Mouse (Mus musculus): Measurements from ENCODE around the gene Mt4. TPM values are rescaled to one million over a fixed set of nuclear protein-coding genes. Genes with fewer than 3 reads are reported as not detected.

Mt4 gene
- polyA plus RNA-seq, 1 experiment from 2014 or later = not detected

- no peaks in the 10 kb centered on the region for H3K36me3 ChIP-seq (ENCODE audit: control insufficient read depth, insufficient read depth, low read length)
- peaks cover 71% of the 10 kb centered on the region for H3K27me3 ChIP-seq (ENCODE audit: control insufficient read depth, insufficient read depth, low read length)
- H3K4me1 ChIP-seq (ENCODE audit: control insufficient read depth, insufficient read depth, low read length) = peaks cover 14% of the 10 kb centered on the region; the same call in 1 of the 2 replicates
- no peak for ATAC-seq (ENCODE audit: low FRiP score, low TSS enrichment)
- no peak overlapping the region for H3K4me3 ChIP-seq (ENCODE audit: low read length)
- H3K27ac ChIP-seq (ENCODE audit: low read depth, low read length) = no peak overlapping the region
- no peak overlapping the region for H3K9ac ChIP-seq (ENCODE audit: low read depth, low read length)
- H3K4me2 ChIP-seq (replicated peaks; ENCODE audit: low read depth, low read length) = 0 out of 2 replicates have a peak overlapping the region, but pooled peaks have one; percentile 78
- no peaks in the 10 kb centered on the region for H3K9me3 ChIP-seq (ENCODE audit: control insufficient read depth, low read length)
- WGBS = 93% methylated on average over 1 of the region's 1 CpGs
Measured at GRCm38 (mm10) chr8:94180561-94180908, 43.5 kb downstream of the Mt4 start.

DNA sequence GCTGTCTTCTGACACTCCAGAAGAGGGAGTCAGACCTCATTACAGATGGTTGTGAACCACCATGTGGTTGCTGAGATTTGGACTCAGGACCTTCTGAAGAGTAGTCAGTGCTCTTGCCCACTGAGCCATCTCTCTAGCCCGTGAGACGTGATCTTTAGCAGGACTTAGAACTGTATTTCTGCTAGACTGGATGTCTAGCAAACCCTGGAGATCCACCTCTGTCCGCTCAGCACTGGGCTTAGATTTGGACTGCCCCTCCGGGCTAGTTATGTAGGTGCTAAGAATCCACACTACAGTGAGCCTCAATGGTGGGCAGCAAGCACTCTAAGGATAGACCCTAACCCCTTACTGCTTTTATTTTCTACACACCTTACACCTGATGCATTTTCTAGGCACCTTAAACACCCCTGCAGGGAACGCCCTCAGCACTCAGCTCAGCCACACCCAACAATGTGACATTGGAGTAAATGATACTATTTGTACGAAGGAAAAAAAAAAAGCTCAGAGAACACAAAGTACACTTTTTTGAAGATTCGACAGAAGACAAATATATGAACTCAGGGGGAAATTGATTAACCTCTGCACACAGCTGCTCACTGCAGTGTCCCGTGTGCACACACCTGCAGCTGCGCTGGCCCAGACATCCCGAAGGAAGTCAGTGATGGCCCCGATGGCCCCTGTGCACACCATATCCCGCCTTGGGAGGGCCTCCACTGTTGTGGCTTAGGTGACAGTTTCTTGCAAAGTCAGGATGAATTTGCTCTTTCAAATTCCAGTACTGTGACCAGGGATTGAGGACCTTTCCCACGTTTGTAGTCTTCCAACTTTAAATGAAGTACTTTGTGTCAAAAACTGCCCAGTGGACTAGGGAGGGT, 45.3 kb downstream of the Mt4 start:
- no peaks in the 10 kb centered on the region for H3K9me3 ChIP-seq (ENCODE audit: control insufficient read depth, low read length)
- no peak for ATAC-seq (ENCODE audit: low FRiP score, low TSS enrichment)
- H3K4me3 ChIP-seq (ENCODE audit: low read length) = no peak overlapping the region
- H3K27ac ChIP-seq (ENCODE audit: low read depth, low read length) = no peak overlapping the region
- 61% methylated on average over 13 of the region's 13 CpGs for WGBS
- peaks cover 74% of the 10 kb centered on the region for H3K27me3 ChIP-seq (ENCODE audit: control insufficient read depth, insufficient read depth, low read length)
- H3K4me2 ChIP-seq (replicated peaks; ENCODE audit: low read depth, low read length) = peak overlapping the region; percentile 41
- no peaks in the 10 kb centered on the region for H3K36me3 ChIP-seq (ENCODE audit: control insufficient read depth, insufficient read depth, low read length)
- H3K9ac ChIP-seq (ENCODE audit: low read depth, low read length) = 0 out of 2 replicates have a peak overlapping the region, but pooled peaks have one; percentile 4
- H3K4me1 ChIP-seq (ENCODE audit: control insufficient read depth, insufficient read depth, low read length) = peaks cover 14% of the 10 kb centered on the region; the same call in 1 of the 2 replicates

GRCm38 (mm10) chr8:94183117-94183516, 46.1 kb downstream of the Mt4 start:
- peak overlapping the region; percentile 24; the same call in 1 of the 2 replicates for H3K4me3 ChIP-seq (ENCODE audit: low read length)

GRCm38 (mm10) chr8:94184357-94184843, 47.4 kb downstream of the Mt4 start:
- H3K4me1 ChIP-seq (ENCODE audit: control insufficient read depth, insufficient read depth, low read length) = peaks cover 11% of the 10 kb centered on the region; the same call in 1 of the 2 replicates

More at GRCm38 (mm10) chr8:94183117-94183516, 46.1 kb downstream of the Mt4 start:
- no peak overlapping the region for H3K27ac ChIP-seq (ENCODE audit: low read depth, low read length)
- no peaks in the 10 kb centered on the region for H3K36me3 ChIP-seq (ENCODE audit: control insufficient read depth, insufficient read depth, low read length)
- no peaks in the 10 kb centered on the region for H3K9me3 ChIP-seq (ENCODE audit: control insufficient read depth, low read length)
- peaks cover 14% of the 10 kb centered on the region; the same call in 1 of the 2 replicates for H3K4me1 ChIP-seq (ENCODE audit: control insufficient read depth, insufficient read depth, low read length)
- peak overlapping the region; percentile 41 for H3K4me2 ChIP-seq (replicated peaks; ENCODE audit: low read depth, low read length)
- peak; percentile 75 for ATAC-seq (ENCODE audit: low FRiP score, low TSS enrichment)
- 0 out of 2 replicates have a peak overlapping the region, but pooled peaks have one; percentile 4 for H3K9ac ChIP-seq (ENCODE audit: low read depth, low read length)
- H3K27me3 ChIP-seq (ENCODE audit: control insufficient read depth, insufficient read depth, low read length) = peaks cover 77% of the 10 kb centered on the region
- under 1% methylated on average over 16 of the region's 16 CpGs for WGBS

GRCm38 (mm10) chr8:94185791-94186190, 48.8 kb downstream of the Mt4 start:
- WGBS = 49% methylated on average over 6 of the region's 6 CpGs
- H3K4me1 ChIP-seq (ENCODE audit: control insufficient read depth, insufficient read depth, low read length) = peaks cover 11% of the 10 kb centered on the region; the same call in 1 of the 2 replicates
- no peaks in the 10 kb centered on the region for H3K9me3 ChIP-seq (ENCODE audit: control insufficient read depth, low read length)
- no peak overlapping the region for H3K4me2 ChIP-seq (replicated peaks; ENCODE audit: low read depth, low read length)
- peaks cover 50% of the 10 kb centered on the region for H3K27me3 ChIP-seq (ENCODE audit: control insufficient read depth, insufficient read depth, low read length)
- H3K9ac ChIP-seq (ENCODE audit: low read depth, low read length) = no peak overlapping the region
- H3K4me3 ChIP-seq (ENCODE audit: low read length) = no peak overlapping the region
- H3K27ac ChIP-seq (ENCODE audit: low read depth, low read length) = no peak overlapping the region
- no peaks in the 10 kb centered on the region for H3K36me3 ChIP-seq (ENCODE audit: control insufficient read depth, insufficient read depth, low read length)
- ATAC-seq (ENCODE audit: low FRiP score, low TSS enrichment) = no peak

More at GRCm38 (mm10) chr8:94184357-94184843, 47.4 kb downstream of the Mt4 start:
- WGBS = 17% methylated on average over 12 of the region's 12 CpGs
- Histone ChIP-seq H3K4me2 (replicated peaks; ENCODE audit: low read depth, low read length) (peak overlapping the region; percentile 12; the same call in 1 of the 2 replicates), H3K4me3 (ENCODE audit: low read length) (no peak overlapping the region), H3K36me3 (ENCODE audit: control insufficient read depth, insufficient read depth, low read length) (no peaks in the 10 kb centered on the region), H3K27me3 (ENCODE audit: control insufficient read depth, insufficient read depth, low read length) (peaks cover 64% of the 10 kb centered on the region), H3K27ac (ENCODE audit: low read depth, low read length) (peak overlapping the region; percentile 38; the same call in 1 of the 2 replicates), H3K9me3 (ENCODE audit: control insufficient read depth, low read length) (no peaks in the 10 kb centered on the region), H3K9ac (ENCODE audit: low read depth, low read length) (no peak overlapping the region)
- no peak for ATAC-seq (ENCODE audit: low FRiP score, low TSS enrichment)

- Histone ChIP-seq H3K27me3 (ENCODE audit: control insufficient read depth, insufficient read depth, low read length) (peaks cover 47% of the 10 kb centered on the region), H3K4me2 (replicated peaks; ENCODE audit: low read depth, low read length) (peak overlapping the region; percentile 29), H3K9me3 (ENCODE audit: control insufficient read depth, low read length) (no peaks in the 10 kb centered on the region), H3K27ac (ENCODE audit: low read depth, low read length) (no peak overlapping the region), H3K4me1 (ENCODE audit: control insufficient read depth, insufficient read depth, low read length) (peaks cover 13% of the 10 kb centered on the region; the same call in 1 of the 2 replicates), H3K4me3 (ENCODE audit: low read length) (peak overlapping the region; percentile 12; the same call in 1 of the 2 replicates), H3K9ac (ENCODE audit: low read depth, low read length) (no peak overlapping the region), H3K36me3 (ENCODE audit: control insufficient read depth, insufficient read depth, low read length) (no peaks in the 10 kb centered on the region)
- 2% methylated on average over 17 of the region's 17 CpGs for WGBS
- ATAC-seq (ENCODE audit: low FRiP score, low TSS enrichment) = peak; percentile 56
Measured at GRCm38 (mm10) chr8:94186542-94186941, 49.5 kb downstream of the Mt4 start.

- no peak for ATAC-seq (ENCODE audit: low FRiP score, low TSS enrichment)
- Histone ChIP-seq H3K9me3 (ENCODE audit: control insufficient read depth, low read length) (no peaks in the 10 kb centered on the region), H3K9ac (ENCODE audit: low read depth, low read length) (no peak overlapping the region), H3K27me3 (ENCODE audit: control insufficient read depth, insufficient read depth, low read length) (peaks cover 42% of the 10 kb centered on the region), H3K36me3 (ENCODE audit: control insufficient read depth, insufficient read depth, low read length) (no peaks in the 10 kb centered on the region), H3K27ac (ENCODE audit: low read depth, low read length) (no peak overlapping the region), H3K4me3 (ENCODE audit: low read length) (no peak overlapping the region), H3K4me2 (replicated peaks; ENCODE audit: low read depth, low read length) (no peak overlapping the region), H3K4me1 (ENCODE audit: control insufficient read depth, insufficient read depth, low read length) (peaks cover 13% of the 10 kb centered on the region; the same call in 1 of the 2 replicates)
- WGBS = 31% methylated on average over 21 of the region's 21 CpGs
Measured at GRCm38 (mm10) chr8:94187290-94188002, 50.4 kb downstream of the Mt4 start.

Measured in kidney, embryonic 14.5 days (tissue).